Mouse (Mus musculus) splenic B cell, adult 2 months (primary cell): Measurements from ENCODE around the gene Usp7.
"Not testable (repeated sequence)": the region's sequence is repeated elsewhere in the genome, so short reads cannot be mapped to it uniquely, and the experiment has no call there.

ENCODE experiments used
- DNase-seq: peaks from one replicate; pipeline ENCODE4 v3.0.0-alpha.2; 2011; ENCODE audit warnings: low read depth, low spot score
- H3K27me3 ChIP-seq: 2 replicates; pipeline ENCODE4 v1.6.1; 2012; ENCODE audit warnings: mild to moderate bottlenecking, low read length, moderate library complexity, mixed read lengths; ENCODE audit not compliant: control insufficient read depth, poor library complexity, insufficient read depth, severe bottlenecking
- H3K36me3 ChIP-seq: 2 replicates; pipeline ENCODE4 v1.6.1; 2012; ENCODE audit warnings: mild to moderate bottlenecking, low read length, moderate library complexity, mixed read lengths; ENCODE audit not compliant: control insufficient read depth, poor library complexity, insufficient read depth, severe bottlenecking

Gene Usp7

GRCm38 (mm10) chr16:8769466-8769865, 22.6 kb downstream of the Usp7 start:
- Histone ChIP-seq H3K27me3 (no peaks in the 10 kb centered on the region), H3K36me3 (no peaks in the 10 kb centered on the region)
- no peak for DNase-seq

GRCm38 (mm10) chr16:8769065-8769464, 23.0 kb downstream of the Usp7 start:
- H3K27me3 ChIP-seq = no peaks in the 10 kb centered on the region
- H3K36me3 ChIP-seq = no peaks in the 10 kb centered on the region
- peak; percentile 82 for DNase-seq

GRCm38 (mm10) chr16:8768588-8768987, 23.5 kb downstream of the Usp7 start:
- Histone ChIP-seq H3K27me3 (no peaks in the 10 kb centered on the region), H3K36me3 (no peaks in the 10 kb centered on the region)
- no peak for DNase-seq

GRCm38 (mm10) chr16:8768071-8768470, 24.0 kb downstream of the Usp7 start:
- DNase-seq = no peak
- H3K36me3 ChIP-seq = no peaks in the 10 kb centered on the region
- no peaks in the 10 kb centered on the region for H3K27me3 ChIP-seq

- DNase-seq = no peak
- Histone ChIP-seq H3K36me3 (no peaks in the 10 kb centered on the region), H3K27me3 (no peaks in the 10 kb centered on the region)
Observed at GRCm38 (mm10) chr16:8767133-8768052, 24.7 kb downstream of the Usp7 start.

- no peak for DNase-seq
- H3K36me3 ChIP-seq = no peaks in the 10 kb centered on the region
- H3K27me3 ChIP-seq = no peaks in the 10 kb centered on the region
Observed at GRCm38 (mm10) chr16:8766196-8766595, 25.9 kb downstream of the Usp7 start.

GRCm38 (mm10) chr16:8764124-8764907, 27.8 kb downstream of the Usp7 start:
- H3K36me3 ChIP-seq = no peaks in the 10 kb centered on the region
- DNase-seq = no peak

GRCm38 (mm10) chr16:8763028-8763427, 29.1 kb downstream of the Usp7 start:
- DNase-seq = no peak
- Histone ChIP-seq H3K27me3 (no peaks in the 10 kb centered on the region), H3K36me3 (no peaks in the 10 kb centered on the region)

More at GRCm38 (mm10) chr16:8764124-8764907, 27.8 kb downstream of the Usp7 start:
- H3K27me3 ChIP-seq = no peaks in the 10 kb centered on the region

- no peaks in the 10 kb centered on the region for H3K27me3 ChIP-seq
- no peaks in the 10 kb centered on the region for H3K36me3 ChIP-seq
- no peak for DNase-seq
Observed at GRCm38 (mm10) chr16:8761894-8762293, 30.2 kb downstream of the Usp7 start.

GRCm38 (mm10) chr16:8761005-8761404, 31.1 kb downstream of the Usp7 start:
- Histone ChIP-seq H3K27me3 (no peaks in the 10 kb centered on the region), H3K36me3 (no peaks in the 10 kb centered on the region)
- DNase-seq = no peak

GRCm38 (mm10) chr16:8758979-8759378, 33.1 kb downstream of the Usp7 start:
- Histone ChIP-seq H3K36me3 (no peaks in the 10 kb centered on the region), H3K27me3 (no peaks in the 10 kb centered on the region)
- DNase-seq = no peak

GRCm38 (mm10) chr16:8758193-8758592, 33.9 kb downstream of the Usp7 start:
- no peak for DNase-seq
- H3K27me3 ChIP-seq = no peaks in the 10 kb centered on the region
- no peaks in the 10 kb centered on the region for H3K36me3 ChIP-seq

- not testable (repeated sequence) for DNase-seq, H3K36me3 ChIP-seq, H3K27me3 ChIP-seq
Observed at GRCm38 (mm10) chr16:8757586-8757985, 34.5 kb downstream of the Usp7 start.

- Histone ChIP-seq H3K27me3 (no peaks in the 10 kb centered on the region), H3K36me3 (no peaks in the 10 kb centered on the region)
- DNase-seq = no peak
Observed at GRCm38 (mm10) chr16:8752334-8752733, 39.8 kb downstream of the Usp7 start.

GRCm38 (mm10) chr16:8751555-8752235, 40.4 kb downstream of the Usp7 start:
- DNase-seq = no peak
- Histone ChIP-seq H3K36me3 (no peaks in the 10 kb centered on the region), H3K27me3 (no peaks in the 10 kb centered on the region)
